Mouse (Mus musculus) right cerebral cortex, postnatal 25 days (tissue): ENCODE measurements around the gene Gm10061.
"Not testable (repeated sequence)": the region's sequence is repeated elsewhere in the genome, so short reads cannot be mapped to it uniquely, and the experiment has no call there.

Experiments
- DNase-seq: peaks from one replicate; pipeline ENCODE4 v3.0.0; 2022

Gm10061 gene

GRCm38 (mm10) chr16:89150786-89151185 lies at the start of gene Gm10061:
Gene Gm10061 (plus strand): TSS chr16:89151086.
- no peak for DNase-seq

GRCm38 (mm10) chr16:89140551-89140950 lies 10.3 kb upstream of the Gm10061 start, which contains the start of gene Gm6358:
Gene Gm6358 (plus strand): TSS chr16:89140851.
- no peak for DNase-seq

GRCm38 (mm10) chr16:89157652-89158051 lies 6.8 kb downstream of the Gm10061 start, which contains the start of gene Gm9789:
Gene Gm9789 (plus strand): TSS chr16:89157952.
- no peak for DNase-seq

- not testable (repeated sequence) for DNase-seq
These were observed 18.3 kb downstream of the Gm10061 start, which contains the start of gene Gm7735 for GRCm38 (mm10) chr16:89169190-89169589. Gene Gm7735 (plus strand): TSS chr16:89169490.

- no peak for DNase-seq
These were observed 23.5 kb downstream of the Gm10061 start, which contains the start of gene 1110057P08Rik for GRCm38 (mm10) chr16:89174435-89174834. Gene 1110057P08Rik (plus strand): TSS chr16:89174735.

- no peak for DNase-seq
These were observed 37.7 kb downstream of the Gm10061 start for GRCm38 (mm10) chr16:89188621-89189020.
